Mouse (Mus musculus): ENCODE data around the gene Lrp8.

GRCm38 (mm10) chr4:107856958-107857686, 55.1 kb downstream of the Lrp8 start:
- TF ChIP-seq POLR2A (IDR thresholded peaks at IDR 0.05; ENCODE audit: insufficient read depth, low read depth, low read length) (no peak), CTCF (IDR thresholded peaks at IDR 0.05) (no peak)
